Mouse (Mus musculus) urinary bladder, postnatal 10 days (tissue): ENCODE measurements around the gene Asic2.
"Not testable (repeated sequence)": the region's sequence is repeated elsewhere in the genome, so short reads cannot be mapped to it uniquely, and the experiment has no call there.

Experiments used
- DNase-seq: peaks from one replicate; pipeline ENCODE4 v3.0.0; 2022; ENCODE audit warnings: low spot score

Gene Asic2

GRCm38 (mm10) chr11:81446347-81446746, 521.9 kb downstream of the Asic2 start:
- DNase-seq = no peak

- no peak for DNase-seq
Observed at GRCm38 (mm10) chr11:81426857-81427256, 541.4 kb downstream of the Asic2 start.

DNA sequence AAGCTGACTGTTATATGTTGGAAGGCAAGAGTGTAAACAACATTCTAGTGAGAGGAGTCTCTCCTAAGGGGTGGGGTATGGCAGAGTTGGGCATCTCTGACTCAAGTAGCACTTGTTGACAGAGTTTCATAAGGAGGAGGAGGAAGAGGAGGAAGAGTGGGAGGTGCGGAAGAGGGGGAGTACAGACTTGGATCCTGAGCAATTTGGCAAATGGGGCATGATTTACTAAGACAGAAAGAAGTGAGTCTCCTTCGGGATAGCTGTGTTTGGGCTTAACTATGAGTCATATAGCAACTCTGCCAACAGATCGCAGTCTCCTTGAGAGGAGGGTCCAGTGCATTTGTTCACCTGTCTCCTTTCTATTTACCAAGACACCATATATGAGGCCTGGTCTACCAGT, 549.1 kb downstream of the Asic2 start:
- no peak for DNase-seq

GRCm38 (mm10) chr11:81418027-81418426, 550.2 kb downstream of the Asic2 start:
- DNase-seq = no peak

DNA sequence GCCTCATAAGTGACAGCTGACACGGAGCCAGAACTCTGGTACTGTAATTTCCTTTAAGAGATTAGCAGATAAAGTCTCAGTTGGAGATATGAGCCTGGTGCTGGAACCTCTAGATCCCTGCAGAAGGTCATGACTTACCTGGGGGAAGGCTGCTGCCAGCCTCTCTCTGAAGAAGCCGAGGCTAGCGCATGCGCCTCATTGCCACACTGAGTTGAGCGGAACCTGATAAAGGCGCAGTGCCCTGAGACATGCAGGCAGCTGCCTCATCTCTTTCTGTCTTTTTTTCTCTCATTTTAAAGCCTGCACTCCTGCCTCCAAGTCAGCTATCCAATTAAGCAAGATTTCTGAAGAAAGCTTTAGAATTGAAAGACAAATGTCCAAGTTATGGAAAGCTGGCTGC, 551.9 kb downstream of the Asic2 start:
- no peak for DNase-seq

DNA sequence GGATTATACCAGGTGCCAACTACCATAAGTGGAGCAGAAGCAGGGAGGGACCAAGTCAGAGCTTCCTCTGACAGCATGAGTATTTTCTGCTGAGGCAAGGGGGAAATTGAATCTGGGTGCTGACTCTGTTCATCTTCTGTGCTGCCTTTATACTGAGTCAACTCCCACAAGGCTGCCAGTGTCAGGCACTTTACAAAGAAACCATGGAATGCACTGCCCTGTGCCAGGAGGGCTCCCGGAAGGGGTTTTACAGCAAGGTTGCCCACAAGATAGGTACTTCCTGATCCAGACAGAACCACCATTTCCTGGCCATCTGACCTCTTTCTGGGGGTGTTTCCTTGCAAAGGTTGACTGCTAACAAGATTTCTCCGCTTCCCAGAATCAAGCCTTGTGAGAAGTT, 553.7 kb downstream of the Asic2 start:
- no peak for DNase-seq

- no peak for DNase-seq
Observed at GRCm38 (mm10) chr11:81411251-81411650, 557.0 kb downstream of the Asic2 start.

GRCm38 (mm10) chr11:81405951-81406350, 562.3 kb downstream of the Asic2 start:
- DNase-seq = no peak

- no peak for DNase-seq
Observed at GRCm38 (mm10) chr11:81402263-81402662, 566.0 kb downstream of the Asic2 start.

DNA sequence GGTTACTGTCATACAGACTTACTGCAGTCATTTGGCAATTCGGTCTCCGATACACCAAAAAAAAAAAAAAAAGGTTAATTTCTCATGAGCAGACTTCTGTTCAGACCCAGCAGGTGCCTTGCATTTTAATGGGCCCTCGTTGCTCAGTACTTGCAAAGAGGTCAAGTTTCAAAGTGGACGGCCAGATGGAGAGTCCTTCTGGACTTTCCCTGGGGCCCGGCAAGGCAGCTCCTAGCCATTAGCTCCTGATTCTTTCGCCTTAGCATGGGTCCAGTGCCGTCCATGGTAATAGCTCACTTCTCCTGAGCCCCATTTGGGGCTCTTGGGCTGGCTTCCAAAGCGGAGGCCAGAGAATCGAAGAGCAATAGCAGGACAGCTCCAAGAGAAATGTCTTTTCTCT, 575.4 kb downstream of the Asic2 start:
- DNase-seq = no peak

DNA sequence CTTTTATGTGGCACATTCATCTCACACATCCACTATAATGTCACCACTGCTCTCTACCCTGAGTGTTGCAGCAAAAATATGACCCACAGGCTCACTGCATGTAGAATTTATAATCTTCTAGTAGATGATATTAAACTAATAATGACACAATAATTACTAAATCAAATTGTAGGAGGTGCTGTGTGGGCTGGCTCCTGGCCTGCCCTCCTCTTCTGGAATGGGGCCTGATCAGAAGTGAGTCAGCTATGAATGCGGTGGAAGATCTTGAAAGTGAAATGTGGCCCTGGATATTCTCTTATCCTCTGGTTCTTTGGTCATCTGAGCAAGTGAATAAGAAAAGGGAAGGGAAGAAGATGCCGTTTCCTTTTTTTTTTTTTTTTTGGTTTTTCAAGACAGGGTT, 582.1 kb downstream of the Asic2 start:
- no peak for DNase-seq

GRCm38 (mm10) chr11:81385547-81385946, 582.7 kb downstream of the Asic2 start:
- DNase-seq = no peak

DNA sequence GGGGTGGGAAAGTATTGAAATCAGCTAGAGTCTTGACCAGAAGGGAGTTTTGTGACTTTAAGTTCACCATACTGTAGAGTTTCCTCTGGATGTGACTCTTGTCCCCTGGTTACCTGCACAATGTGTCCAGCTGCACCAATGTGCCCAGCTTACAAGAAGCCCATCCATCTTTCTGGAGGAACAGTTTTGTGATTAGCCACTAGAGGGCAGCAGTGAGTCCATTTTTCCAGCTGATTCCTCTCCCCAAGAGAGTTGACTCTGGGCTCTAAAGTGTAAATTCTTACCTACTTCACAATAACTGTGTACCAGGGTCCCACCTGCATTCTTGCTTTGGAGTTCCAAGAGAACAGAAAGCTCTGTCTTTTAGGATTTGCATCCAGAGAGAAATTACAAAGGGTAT, 593.4 kb downstream of the Asic2 start:
- DNase-seq = no peak

DNA sequence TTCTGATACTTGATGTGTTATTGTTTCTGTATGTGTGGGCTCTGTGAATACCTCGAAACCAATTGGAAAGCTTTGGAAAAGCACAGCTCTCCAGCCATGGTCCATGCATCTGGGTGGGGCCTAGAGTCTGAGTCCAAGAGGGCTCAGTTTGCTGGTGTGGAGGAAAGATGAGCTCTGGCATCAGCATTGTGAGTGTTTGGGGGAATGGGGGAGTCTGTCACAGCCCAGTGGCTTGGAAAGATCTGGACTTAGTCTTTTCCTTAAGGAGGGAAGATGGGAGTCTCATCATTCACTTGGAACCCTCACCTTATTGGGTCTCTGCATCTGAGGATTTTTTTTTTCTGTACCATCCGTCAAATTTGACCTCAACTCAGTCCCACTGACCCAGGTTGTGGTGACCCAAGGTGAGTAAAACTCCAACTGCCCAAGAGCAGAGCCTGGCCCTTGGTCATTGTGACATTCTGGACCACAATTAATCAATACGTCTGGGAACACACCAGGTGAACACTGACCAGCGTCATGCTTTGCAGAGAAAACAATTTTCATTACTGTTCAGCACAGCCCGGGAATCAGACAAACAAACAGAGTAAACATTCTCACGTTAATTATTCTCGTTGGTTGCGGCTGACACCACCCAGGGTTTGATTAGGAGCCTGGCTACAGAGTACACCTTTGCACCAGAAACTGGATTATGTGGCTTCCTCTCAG, 594.1 kb downstream of the Asic2 start:
- no peak for DNase-seq

GRCm38 (mm10) chr11:81371545-81371944, 596.7 kb downstream of the Asic2 start:
- DNase-seq = no peak

DNA sequence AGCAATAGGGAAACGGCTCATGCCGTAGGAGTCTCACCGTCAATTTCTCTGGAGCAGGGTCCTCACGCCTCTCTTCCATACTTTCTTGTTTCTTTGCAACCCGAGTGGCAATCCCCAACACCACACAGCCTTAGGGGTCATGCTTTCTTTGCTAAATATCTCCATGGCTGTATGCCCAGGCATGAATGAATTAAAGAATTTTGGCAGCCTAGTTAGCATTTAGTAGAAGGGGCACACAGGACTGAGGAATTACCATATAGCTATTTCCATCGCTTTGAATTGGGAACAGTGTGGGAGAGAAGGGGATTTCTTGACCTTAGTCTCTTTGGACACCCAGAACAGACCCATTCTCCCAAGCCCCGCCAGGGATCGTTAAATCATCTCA, 597.8 kb downstream of the Asic2 start:
- DNase-seq = no peak

GRCm38 (mm10) chr11:81369497-81370425, 598.5 kb downstream of the Asic2 start:
- DNase-seq = no peak

- no peak for DNase-seq
Observed at GRCm38 (mm10) chr11:81364442-81364841, 603.8 kb downstream of the Asic2 start.

DNA sequence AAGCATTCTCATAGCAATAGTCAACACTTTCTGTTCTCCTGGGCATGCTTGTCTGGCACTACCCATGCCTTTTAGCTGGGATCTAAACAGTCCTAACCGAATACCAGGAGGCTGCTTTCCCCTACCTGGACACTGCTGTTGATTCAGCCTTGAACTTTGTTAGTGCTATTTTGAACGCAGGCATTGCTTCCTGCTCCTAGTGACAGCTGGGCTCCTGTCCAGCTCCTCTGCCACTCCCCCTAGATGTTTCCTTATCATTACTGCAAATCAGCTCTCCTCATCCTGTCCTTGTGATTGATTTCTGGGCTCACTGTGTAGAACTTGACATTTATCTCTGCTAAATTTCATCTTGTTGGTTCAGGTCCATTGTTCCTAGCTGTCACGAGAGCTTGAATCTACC, 605.8 kb downstream of the Asic2 start:
- no peak for DNase-seq

- DNase-seq = no peak
Observed at GRCm38 (mm10) chr11:81361040-81361439, 607.2 kb downstream of the Asic2 start.

DNA sequence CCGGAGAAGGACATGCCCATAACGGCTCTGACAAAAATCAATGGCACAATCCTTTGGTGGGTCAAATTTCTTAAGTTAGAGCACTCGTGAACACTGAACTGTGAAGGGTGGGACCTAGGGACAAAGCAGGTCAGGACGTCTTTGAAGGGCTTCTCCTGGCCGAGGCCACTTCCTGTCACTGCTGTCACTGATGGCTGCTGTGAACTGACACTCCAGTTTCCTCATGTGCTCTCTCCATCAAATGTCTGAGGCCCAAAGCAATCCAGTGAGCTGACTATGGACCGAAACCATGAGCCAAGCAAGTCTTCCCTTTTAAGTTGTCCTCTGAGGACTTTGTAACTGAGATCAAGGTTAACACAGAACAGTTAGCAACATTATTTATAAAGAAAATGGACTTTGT, 617.8 kb downstream of the Asic2 start:
- DNase-seq = not testable (repeated sequence)

DNA sequence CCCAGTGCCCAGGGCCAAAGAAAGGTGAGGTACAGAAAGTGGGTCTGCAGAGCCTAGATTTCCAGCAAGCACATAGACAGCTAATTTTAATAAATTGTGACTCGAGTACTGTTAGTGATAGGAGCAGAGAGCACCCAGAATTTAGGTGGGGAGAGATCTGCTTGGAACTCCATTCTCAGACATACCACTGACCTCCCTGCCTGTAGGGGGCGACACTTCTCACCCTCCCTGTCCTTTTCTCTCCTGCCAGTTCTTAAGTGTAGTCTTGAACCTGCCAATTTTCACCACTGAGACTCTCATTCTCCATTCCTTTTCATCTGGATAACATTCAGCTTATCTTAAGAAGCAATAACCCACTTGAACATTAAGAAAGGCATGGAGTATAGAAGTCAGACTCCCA, 636.3 kb downstream of the Asic2 start:
- DNase-seq = no peak

DNA sequence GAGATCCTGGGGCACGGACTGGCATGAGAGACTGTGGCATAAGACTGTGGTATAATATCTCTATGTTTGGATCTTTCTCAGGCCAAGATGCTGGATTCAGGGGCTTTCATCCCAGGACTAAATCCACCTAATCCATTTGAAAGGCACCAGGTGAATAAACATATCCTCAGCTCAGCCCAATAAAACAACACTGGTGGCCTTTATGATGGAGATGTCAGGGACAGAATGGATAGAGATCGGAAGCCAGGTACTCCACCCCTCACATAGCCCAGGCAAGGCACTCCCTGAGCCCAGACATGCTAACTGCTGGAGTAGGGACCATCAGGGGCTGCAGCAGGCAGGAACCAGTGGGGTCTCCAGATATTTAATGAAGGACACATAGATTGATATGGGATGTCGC, 637.3 kb downstream of the Asic2 start:
- no peak for DNase-seq
